Mouse (Mus musculus): ENCODE measurements around the gene Entpd7.

GRCm38 (mm10) chr19:43642843-43643242 is 46.6 kb upstream of the Entpd7 start:
- TF ChIP-seq CEBPB (IDR thresholded peaks at IDR 0.05; ENCODE audit: low read depth) (no peak), MAX (IDR thresholded peaks at IDR 0.05) (no peak), CTCF (IDR thresholded peaks at IDR 0.05; ENCODE audit: control insufficient read depth, insufficient read depth, insufficient read length) (no peak), MYOG (IDR thresholded peaks at IDR 0.05; ENCODE audit: control insufficient read depth, extremely low read depth, insufficient read length) (no peak), USF1 (IDR thresholded peaks at IDR 0.05; ENCODE audit: low read depth) (no peak)

Measured in C2C12 (cell line).